Mouse (Mus musculus) CD4-positive, CD25-positive, alpha-beta regulatory T cell, adult 2 months (primary cell): ENCODE results near the gene Ssbp4.

ENCODE experiments used
- DNase-seq: peaks from one replicate; pipeline ENCODE4 v3.0.0-alpha.2; 2012; ENCODE audit warnings: low read depth, low spot score

Gene Ssbp4

DNA sequence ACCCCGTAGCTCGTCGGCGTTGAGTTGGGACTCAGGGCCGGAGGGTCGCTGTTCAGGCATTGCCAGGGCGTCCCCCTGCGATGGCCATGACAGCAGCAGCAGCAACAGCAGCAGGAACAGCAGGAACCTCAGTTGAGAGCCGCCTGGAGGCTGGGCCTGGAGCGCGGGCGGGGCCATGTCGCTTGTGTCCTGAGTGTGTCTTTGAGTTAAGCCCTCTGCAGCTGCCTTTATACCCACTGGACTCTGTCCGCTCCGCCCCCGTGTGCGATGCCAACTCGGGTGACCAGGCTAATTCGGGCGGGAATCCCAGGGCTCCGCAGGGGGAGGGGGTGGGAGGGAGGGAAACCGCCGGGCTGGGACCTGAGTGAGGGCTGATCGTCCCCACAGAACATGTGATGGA lies 22.8 kb upstream of the Ssbp4 start:
- no peak for DNase-seq

DNA sequence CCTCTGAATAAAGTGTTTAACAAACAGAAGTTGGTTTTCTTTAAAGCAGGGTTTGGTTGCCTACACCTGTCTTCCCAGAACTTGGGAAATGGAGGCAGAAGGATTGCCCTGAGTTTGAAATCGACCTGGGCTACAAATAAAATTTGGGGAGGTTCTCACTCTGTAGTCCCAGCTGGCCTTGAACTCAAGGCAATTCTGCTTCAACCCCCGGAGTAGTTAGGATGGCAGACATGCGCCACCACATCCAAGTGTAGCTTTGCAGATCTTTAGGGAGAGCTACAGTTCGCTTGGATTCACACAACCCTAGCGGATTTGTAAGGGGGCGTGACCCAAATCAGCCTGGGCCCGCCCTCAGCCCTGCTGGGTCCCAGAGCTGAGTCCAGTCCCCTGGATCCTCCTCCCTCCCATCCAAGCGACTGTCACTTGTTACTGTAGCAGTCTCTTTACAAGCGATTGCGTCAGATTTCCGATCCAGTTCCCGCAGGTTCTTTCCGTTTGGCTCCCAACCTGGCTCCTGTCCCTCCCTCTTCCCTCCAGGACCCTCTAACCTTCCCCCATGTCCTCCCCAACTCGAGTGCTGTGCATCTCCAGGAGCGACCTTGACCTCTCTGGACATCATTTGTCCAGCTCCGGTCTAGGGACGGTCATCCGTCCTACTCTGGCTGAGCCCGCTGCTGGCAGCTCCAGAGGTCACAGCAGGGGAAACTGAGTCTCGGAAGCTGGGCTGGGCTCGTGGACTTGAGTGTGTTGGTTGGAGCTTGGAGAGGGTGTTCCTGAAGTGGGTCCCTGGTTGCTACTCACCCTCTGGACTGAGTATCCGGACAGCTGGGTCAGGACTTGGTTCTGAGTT lies 22.1 kb upstream of the Ssbp4 start:
- peak; percentile 37 for DNase-seq

DNA sequence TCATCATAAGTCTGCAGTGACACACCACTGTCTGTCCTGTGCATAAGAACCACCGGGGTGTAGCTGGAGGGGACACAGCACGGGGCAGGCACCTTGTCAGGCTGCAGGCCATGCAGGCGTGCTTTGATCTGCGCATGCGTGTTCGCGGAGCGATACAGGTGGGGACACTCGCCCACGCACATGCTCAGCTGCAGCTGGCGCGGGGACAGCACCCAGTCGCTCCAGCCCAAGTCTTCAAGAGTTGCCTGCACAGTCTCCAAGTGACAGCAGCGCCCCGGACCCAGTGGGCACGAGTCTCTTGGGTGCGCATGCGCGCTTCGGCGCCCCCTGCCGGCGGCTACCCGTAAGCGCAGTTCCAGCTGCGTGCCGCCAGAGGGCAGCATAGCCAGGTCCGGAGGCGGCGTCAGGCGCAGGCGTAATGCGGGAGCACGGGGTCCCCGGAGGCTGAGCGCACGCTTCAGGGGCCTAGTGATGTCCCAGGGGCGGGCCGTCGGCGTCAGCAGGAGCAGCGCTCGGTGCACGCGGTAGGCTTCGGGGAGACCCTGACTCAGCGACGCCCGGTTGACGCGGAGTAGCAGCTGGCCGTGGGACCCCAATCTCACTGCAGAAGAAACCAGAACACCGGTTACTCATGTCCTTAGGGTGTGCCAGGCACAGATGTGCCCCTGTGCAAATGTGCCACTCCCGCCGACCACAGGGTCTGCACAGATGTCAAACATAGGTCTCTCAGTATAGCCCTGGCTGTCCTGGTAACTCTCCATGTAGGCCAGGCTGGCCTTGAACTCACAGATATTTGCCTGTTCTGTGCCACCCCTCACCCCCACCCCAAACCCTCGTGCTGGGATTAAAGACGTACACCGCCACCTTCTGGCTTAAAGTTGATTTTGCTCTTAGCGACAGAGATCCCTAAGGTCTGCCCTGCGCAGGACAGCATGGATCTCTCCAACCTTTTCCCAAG lies 21.2 kb upstream of the Ssbp4 start:
- peak; percentile 96 for DNase-seq

DNA sequence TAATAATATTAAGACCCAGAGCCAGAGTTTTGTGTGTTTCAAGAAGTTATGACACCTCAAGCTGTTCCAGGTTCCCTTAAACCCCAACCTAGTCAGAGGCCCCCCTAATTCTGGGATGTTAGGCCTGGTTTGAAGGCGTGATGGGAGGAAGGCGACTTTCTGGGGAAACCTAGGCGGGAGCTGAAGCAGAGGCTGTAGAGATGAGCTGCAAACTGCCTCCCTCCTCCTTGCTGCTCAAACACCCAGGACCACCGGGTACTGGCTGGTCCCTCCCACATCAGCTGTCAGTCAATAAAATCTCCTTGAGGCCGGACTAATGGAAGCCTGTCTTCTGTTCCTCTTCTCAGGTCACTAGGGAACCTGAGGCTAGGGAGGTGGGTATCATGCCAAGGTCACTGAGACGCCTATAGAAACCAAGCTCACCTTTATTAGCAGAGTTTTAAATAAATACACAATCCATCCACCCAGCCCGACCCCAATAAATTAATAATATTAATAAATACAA lies 20.4 kb upstream of the Ssbp4 start:
- no peak for DNase-seq

DNA sequence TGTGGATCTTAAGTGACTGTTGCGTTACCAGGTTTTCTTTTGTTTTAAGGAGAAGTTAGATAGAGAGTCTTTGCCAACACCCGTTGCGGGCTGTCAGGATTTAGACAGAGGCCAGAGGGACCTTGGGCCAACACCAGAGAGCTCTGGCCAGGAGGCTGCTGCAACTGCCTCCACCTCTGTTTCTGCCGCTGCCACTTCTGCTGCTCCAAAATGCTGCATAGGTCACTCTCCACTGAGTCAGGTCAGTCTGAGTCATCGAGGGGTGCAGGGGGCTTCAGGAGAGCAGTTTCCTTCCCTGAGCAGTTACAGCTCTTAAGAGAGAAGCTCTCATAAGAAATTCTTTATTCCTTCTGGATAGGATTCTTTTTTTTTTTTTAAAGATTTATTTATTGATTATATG lies 18.4 kb upstream of the Ssbp4 start:
- DNase-seq, result no peak

DNA sequence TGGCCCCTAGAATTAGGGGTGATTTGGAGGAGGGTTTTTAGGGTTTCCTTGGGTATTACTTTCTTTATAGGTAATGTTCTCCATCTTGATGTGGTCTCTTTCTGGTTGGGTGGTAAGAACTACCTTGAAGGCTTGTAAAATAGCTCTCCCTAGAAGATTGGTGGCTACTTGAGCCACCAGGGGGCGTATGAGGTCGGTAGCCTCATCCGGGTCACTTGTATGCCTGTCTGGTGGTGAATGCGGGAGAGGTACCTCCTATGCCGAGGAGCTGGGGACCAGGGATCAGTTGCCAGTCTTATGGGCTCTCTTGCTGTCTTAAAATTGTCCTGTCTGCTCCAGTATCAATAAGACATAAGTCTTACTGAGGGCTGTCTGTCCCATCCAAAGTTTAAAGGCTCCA lies 16.4 kb upstream of the Ssbp4 start:
- DNase-seq, result peak; percentile 78

DNA sequence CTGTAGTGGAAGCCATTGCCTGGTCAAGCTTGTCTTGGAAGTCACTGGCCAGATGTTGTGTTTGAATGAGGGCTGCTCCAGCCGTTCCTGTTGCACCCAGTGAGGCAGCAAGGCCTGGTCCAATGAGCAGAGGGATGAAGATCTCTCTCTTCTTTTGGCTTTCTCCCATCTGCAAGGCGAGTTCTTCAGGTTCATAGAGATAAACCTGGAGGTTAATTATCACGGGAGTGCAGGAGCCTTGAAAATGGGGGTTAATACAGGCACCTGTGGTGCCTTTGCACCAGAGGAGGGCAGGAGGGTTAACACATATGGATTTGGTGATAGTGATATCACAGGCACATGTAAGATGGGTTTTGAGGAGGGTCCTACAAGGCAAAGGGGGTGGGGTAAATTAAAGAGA lies 13.5 kb upstream of the Ssbp4 start:
- DNase-seq, result no peak

DNA sequence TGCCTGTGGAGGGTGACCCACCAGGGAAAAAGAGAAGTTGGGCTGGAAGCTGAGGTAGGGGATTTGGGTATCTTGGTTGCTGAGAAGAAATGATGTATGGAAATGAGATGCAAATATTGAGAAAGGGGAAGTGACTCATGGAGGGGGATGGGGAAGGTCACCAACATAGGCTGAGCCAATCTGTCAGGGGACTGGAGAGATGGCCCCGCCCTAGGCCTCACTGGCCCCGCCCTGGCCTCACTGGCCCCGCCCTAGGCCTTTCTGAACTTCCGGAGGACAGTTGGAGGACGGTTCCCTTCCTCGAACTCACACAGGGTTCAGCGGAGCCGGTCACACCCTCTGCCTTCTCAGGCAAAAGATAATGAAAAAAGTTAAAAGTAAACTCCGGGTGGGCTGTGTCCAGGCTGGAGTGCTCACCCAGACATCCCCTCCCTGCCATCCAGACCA lies 10.2 kb upstream of the Ssbp4 start:
- peak; percentile 66 for DNase-seq

DNA sequence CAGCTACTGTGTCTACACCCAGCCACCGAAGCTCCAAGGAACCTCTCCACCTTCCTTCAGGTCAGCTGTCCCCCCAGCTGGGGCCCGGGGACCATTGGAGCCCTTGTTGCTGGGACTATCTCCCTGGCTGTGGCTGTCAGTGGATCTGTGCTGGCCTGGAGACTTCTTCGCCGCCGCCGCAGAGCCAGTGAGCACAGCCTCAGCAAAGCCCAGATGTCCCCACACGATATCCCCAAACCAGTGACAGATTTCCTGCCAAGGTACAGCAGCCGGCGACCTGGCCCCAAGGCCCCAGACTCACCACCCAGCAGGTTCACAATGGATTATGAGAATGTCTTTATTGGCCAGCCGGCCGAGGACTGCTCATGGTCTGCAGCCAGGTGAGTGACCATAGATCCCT lies 9.3 kb upstream of the Ssbp4 start:
- DNase-seq, result no peak

DNA sequence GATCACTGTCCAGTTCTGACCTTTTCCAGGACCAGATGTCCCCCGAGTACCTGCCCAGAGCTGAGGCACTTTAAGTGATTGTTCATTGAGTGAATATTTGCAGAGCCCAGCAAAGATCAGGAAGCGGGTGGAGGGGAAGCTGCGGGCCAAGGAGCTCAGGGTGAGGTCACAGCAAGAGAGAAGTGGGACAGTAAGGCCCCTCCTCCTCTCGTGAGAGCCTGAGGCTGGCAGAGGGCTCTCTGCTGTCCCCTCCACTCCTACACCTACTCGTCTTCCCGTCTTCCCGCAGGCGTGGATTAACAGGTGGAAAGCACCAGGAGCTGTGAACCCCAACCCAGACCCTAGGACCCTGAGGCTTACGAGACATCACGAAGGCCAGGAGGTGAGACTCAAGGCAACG lies 8.0 kb upstream of the Ssbp4 start:
- no peak for DNase-seq

DNA sequence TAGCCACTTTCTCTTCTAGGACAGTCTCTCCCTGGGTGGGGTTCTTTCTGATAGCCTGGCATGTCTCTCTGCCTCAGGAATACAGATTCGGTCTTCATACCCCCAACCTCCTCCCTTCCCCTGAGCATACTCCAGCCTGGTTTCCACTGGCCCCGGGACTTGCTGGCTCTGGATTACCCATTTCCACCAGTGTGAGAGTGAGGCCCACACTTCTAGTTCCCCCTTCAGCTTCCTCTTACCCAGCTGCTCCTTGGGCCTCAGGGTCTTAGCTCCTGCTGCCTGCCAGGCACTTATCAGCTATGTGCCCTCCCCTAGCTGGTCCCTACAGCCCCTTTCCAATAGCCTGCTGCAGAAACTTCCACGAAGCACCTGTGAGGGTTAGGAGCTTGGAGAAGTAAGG lies 7.2 kb upstream of the Ssbp4 start, which contains the start of gene Lrrc25:
Gene Lrrc25 (plus strand): TSS at position 262 of the 400 bp plus-strand sequence.
- DNase-seq, result no peak

DNA sequence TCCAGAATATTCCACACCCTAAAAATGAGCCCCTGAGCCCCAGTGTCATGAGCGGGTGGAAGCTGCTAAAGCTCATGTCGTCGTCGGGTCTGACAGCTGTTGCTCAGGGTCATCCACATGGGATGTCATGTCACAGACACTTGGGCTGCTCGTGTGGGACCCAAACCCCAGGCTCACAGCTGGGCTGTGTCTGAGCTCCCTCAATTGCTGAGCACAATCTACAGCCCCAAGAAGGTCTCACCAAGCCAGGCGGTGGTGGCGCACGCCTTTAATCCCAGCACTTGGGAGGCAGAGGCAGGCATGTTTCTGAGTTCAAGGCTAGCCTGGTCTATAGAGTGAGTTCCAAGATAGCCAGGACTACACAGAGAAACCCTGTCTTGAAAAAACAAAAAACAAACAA lies 6.6 kb upstream of the Ssbp4 start:
- no peak for DNase-seq

DNA sequence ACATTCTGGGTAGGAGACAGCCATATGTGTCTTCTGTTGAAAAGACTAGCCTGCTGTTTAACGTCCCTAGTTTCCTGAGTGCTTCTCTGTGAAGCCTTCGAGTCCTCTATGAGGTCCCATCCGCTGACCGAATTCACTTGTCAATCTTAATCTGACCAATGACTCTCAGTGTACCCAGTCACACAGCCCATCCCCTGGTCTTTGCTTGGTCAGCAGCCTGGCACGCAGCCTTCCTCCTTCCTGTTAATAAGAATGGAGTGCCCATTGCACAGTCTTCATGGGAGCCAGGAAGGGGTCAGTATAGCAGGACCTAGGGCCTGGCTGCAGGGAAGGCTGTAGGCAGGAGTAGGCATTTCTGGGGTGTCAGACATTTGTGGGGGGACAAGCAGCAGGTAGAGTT lies 5.8 kb upstream of the Ssbp4 start:
- DNase-seq, result no peak

DNA sequence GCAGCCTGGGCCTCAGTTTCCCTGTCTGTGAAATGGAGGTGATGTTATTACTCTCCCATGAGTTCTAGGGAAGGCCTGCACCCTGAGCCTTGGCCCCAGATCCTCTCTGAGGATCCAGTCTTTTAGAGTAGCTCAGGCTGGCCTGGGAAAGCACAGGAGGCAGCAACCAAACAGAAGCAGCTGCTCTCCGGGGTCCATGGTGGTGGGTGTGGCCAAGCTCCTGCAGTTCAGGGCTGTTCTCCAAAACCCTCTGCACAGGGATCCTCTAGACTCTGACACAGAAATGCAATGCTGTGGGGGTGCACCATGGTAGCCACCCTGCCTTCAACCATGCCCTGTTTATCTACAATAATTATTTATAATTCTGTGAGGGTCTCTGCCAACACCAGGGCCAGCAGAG lies 5.1 kb upstream of the Ssbp4 start:
- DNase-seq, result no peak

DNA sequence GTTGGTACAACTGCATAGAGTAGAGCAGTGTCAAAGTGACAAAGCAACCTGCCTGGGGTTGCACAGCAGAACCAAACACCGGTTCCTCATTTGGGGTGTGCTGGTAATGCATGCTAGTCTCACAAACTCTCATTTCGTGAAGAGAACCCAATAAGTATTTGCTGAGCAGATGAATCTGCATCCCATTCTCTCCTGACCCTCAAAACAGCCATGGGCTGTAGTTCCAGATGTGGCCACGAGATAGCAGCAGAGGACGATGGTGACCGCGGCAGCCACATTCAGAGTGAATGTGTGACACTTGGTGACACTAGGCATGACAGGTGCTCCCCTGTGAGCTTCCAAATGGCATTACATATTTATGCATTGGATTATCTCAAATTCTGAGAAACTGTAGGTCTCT lies 3.2 kb upstream of the Ssbp4 start:
- peak; percentile 93 for DNase-seq

DNA sequence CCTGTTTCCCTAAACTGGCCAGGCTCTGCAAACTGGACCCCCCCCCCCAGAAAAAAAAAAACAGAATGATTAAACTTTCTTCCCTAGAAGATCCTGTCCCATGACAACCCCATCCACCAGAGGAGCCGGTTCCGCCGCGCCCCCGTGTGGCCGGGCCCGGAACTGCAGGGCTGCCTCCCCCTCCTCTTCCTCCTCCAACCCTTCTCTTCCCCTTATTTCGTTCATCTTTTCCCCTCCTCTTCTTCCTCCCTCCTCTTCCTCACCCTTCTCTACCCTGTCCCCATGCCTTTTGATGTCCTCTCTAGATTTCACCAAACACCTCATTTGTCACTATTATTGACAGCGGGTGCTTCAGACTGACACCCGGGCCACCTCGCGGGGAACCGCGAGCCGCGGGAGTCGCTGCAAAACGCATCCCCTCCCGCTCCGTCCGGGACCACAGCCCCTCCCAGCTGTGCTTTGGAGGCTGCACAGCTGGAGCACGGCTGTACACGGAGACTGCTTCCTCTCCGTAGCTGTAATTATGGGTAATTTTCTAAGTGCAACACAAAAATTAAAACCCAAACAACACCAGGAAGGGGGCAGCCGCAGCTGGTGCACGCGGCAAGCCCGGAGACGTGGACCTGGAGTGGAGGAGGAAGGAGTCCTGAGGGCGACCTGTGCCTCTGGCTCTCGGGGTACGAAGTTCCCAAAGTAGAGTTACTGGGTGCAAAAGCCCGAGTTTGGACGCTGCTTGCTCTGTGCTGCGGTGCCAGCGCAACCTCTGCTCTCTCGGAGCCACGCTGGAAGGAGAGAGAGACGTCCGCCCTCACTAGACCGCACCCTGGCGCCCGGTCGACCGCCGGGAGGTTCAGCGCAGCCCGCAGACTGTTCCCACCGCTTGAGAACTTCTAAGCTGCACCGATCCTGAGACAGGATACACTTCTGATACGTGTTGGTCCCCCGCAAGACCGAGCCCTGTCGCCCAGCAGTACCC lies 2.4 kb upstream of the Ssbp4 start:
- peak; percentile 89 for DNase-seq

DNA sequence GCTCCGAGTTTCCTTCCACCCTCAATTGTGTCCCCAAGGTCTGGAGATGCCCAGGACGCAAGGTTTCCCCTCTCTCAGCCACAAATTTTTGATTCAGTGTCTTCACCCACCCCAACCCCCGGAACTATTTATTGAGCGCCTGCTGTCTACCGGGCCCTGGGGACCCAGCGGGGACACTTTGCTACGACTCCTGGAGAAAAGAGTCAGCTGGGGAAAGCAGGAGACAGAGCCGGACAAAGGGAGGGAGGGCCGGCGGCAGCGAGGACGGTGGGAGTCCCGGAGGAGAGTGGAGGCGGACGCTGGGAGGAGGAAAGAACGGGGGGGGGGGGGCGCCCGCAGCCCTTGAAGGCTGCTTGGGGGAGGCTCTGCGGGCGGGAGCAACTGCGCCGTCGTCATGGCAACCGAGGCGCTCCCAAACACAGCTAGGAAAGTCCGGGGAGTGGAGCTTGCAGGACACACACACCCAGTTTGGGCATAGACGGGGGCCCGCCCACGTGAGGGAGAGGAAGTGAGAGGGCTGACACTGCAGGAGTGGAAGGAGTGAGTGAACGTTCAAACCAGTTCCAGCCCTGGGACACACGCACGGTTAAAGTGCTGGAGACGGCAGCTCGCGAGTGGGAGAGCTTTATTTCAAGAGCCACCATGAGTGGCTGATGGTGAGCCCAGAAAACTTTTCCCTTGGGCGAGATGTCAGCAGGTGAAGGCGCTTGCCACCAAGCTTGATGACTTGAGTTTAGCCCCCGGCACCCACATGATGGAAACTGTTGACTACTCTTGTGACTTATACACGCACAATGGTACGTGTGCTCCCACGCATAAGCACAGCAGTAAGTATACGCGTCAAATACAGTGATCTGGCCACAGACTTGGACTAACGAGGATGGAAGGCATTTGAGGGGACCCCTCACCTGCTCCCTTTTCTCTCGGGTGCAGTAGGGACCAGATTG lies 1.4 kb upstream of the Ssbp4 start:
- peak; percentile 95 for DNase-seq

DNA sequence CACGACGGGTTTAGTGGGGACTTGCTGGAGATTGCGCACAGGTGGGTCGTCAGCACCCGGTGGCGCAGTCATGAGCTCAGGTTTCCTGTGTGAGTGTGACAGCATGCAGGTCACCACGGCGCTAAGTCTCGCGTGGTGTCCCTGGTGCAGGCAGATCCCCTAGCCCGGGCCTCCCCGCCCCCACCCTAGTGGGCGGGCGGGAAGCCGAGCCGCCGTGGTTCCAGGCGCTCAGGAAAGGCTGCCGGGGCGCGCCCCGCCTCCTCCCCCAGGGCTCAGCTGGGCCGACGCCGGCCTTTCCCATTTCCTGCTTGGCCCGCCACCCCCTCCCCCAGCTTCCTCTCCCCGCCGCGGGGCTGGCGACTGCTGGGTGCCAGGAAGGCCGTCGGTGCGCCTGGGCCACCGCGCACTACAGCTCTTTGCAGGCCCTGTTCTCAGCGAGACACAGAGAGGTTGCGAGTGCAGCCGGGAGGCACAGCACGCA lies 736 bp upstream of the Ssbp4 start:
- peak; percentile 94 for DNase-seq

DNA sequence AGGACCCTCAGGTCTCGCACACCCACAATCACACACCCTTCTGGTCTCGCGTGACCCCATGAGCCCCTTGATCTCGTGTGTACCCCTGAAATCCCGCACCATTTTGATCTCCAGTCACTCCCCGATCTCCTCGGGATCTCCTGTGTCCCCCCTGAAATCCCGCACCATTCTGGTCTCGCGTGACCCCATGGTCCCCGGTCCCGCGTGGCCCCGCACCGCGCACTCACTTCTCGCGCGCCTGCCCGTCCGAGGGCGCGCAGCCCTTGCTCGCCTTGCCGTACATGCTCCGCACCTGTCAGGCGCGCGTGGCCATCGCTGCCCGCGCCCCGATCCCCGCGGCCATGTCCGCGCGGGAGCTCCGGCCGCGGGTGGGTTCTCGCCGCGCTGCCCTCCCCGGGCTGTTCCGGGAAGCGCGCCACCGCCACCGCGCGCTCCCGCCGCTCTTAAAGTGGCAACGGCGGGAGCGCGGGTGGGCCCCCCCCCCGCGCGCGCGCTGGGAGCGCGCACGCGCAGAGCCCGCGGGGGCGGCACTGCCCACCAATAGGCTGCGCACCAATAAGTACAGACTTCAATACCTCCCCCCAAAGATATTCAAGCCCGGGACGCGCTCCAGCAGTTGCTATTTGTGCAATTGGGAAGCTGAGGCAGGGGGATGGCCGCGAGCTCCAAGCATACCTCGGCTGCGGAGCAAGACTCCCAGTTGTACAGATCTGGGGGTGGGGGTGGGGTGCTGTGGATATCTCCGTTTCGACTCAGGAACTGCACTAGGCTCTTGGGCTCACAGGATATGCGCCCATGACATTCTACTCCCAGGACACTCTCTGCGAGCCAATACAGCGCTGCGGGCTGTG lies 549 bp downstream of the Ssbp4 start:
- DNase-seq, result peak; percentile 66
